Mouse (Mus musculus): Measurements from ENCODE around the gene Mrpl19. TPM values are rescaled to one million over a fixed set of nuclear protein-coding genes. Genes with fewer than 3 reads are reported as not detected.

The Mrpl19 gene
- polyA plus RNA-seq, 1 experiment from 2014 or later, result 49.9 TPM

DNA sequence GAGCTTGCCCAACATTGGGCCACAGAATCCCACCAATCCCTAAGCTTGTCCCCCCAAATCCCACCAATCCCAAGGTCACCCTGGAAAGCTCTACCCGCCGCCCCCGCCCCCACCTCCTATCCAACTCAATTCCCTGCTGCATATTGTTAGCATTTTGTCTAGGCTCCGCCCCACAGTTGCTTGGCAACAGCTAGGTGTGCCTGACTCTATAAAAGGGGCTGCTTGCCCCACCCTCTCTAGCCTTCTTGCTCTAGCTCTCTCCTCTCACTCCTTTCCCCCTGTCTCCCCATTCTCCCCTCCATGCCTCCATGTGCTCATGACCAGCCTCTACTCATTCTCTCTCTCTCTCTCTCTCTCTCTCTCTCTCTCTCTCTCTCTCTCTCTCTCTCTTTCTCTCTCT lies 54.0 kb downstream of the Mrpl19 start:
- Histone ChIP-seq H3K36me3 (ENCODE audit: control insufficient read depth, insufficient read depth, low read length) (no peaks in the 10 kb centered on the region), H3K9me3 (replicated peaks; ENCODE audit: control insufficient read depth, low read length) (no peaks in the 10 kb centered on the region), H3K4me3 (replicated peaks; ENCODE audit: low read length) (no peak overlapping the region), H3K27me3 (ENCODE audit: control insufficient read depth, insufficient read depth, low read length) (no peaks in the 10 kb centered on the region), H3K27ac (ENCODE audit: low read length) (no peak overlapping the region), H3K4me1 (ENCODE audit: control insufficient read depth, insufficient read depth, low read length) (no peaks in the 10 kb centered on the region), H3K9ac (ENCODE audit: low read length) (no peak overlapping the region), H3K4me2 (ENCODE audit: low read depth, low read length) (no peak overlapping the region)
- 84% methylated on average over 4 of the region's 4 CpGs for WGBS
- ATAC-seq (ENCODE audit: insufficient read depth, low FRiP score), result no peak

GRCm38 (mm10) chr6:81911244-81911643 lies 54.5 kb downstream of the Mrpl19 start:
- no peak overlapping the region for H3K27ac ChIP-seq (ENCODE audit: low read length)
- no peak overlapping the region for H3K4me2 ChIP-seq (ENCODE audit: low read depth, low read length)
- H3K36me3 ChIP-seq (ENCODE audit: control insufficient read depth, insufficient read depth, low read length), result no peaks in the 10 kb centered on the region
- no peak for ATAC-seq (ENCODE audit: insufficient read depth, low FRiP score)
- no peaks in the 10 kb centered on the region for H3K27me3 ChIP-seq (ENCODE audit: control insufficient read depth, insufficient read depth, low read length)
- H3K4me1 ChIP-seq (ENCODE audit: control insufficient read depth, insufficient read depth, low read length), result no peaks in the 10 kb centered on the region
- H3K9ac ChIP-seq (ENCODE audit: low read length), result no peak overlapping the region
- no peak overlapping the region for H3K4me3 ChIP-seq (replicated peaks; ENCODE audit: low read length)
- 79% methylated on average over 5 of the region's 5 CpGs for WGBS
- H3K9me3 ChIP-seq (replicated peaks; ENCODE audit: control insufficient read depth, low read length), result no peaks in the 10 kb centered on the region

DNA sequence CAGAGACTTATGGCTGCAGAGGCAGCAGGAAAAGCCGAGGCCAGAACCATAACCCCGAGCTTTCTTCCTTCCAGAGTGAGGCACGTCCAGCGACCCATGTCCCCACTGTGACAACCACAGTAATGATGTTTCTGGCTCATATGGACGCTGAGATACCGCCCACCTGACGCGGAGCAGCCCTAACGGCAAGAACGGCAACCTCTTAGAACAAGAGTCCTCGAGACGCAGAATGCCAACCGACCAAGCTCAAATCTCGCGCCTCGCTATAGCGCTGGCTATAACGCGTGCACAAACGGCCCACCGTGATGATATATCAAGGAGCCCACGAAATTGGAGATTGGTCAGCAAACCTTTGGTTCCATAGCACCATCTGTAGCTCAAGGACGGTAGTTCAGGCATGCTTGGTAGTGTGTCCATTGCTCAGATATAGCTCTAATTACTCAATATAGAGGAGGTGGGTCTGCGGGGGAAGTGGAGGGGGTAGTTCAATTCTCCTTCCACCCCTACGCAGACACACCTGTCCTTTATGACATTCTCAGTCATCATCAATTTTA lies 55.4 kb downstream of the Mrpl19 start:
- ATAC-seq (ENCODE audit: insufficient read depth, low FRiP score), result no peak

More for the DNA sequence above, 55.4 kb downstream of the Mrpl19 start:
- Histone ChIP-seq H3K36me3 (ENCODE audit: control insufficient read depth, insufficient read depth, low read length) (no peaks in the 10 kb centered on the region), H3K4me3 (replicated peaks; ENCODE audit: low read length) (no peak overlapping the region), H3K27me3 (ENCODE audit: control insufficient read depth, insufficient read depth, low read length) (no peaks in the 10 kb centered on the region), H3K9ac (ENCODE audit: low read length) (no peak overlapping the region), H3K9me3 (replicated peaks; ENCODE audit: control insufficient read depth, low read length) (no peaks in the 10 kb centered on the region), H3K4me2 (ENCODE audit: low read depth, low read length) (no peak overlapping the region), H3K4me1 (ENCODE audit: control insufficient read depth, insufficient read depth, low read length) (no peaks in the 10 kb centered on the region), H3K27ac (ENCODE audit: low read length) (no peak overlapping the region)
- WGBS, result 82% methylated on average over 25 of the region's 25 CpGs

Other genes with a start within 250 kb of the Mrpl19 start
- 6.0 and 8.4 TPM in 2 replicates for gene Gcfc2, start 42.3 kb downstream of the Mrpl19 start, polyA plus RNA-seq (2015; fragmentation: Nextera tagmentation; extraction: Ambion mirVana)
- 16.1 and 17.6 TPM in 2 replicates for gene Eva1a, start 75.1 kb upstream of the Mrpl19 start, polyA plus RNA-seq (2015; fragmentation: Nextera tagmentation; extraction: Ambion mirVana)

All from stomach, embryonic 16.5 days (tissue).